Mouse (Mus musculus): Measurements from ENCODE around the gene Aig1.

Gene Aig1

DNA sequence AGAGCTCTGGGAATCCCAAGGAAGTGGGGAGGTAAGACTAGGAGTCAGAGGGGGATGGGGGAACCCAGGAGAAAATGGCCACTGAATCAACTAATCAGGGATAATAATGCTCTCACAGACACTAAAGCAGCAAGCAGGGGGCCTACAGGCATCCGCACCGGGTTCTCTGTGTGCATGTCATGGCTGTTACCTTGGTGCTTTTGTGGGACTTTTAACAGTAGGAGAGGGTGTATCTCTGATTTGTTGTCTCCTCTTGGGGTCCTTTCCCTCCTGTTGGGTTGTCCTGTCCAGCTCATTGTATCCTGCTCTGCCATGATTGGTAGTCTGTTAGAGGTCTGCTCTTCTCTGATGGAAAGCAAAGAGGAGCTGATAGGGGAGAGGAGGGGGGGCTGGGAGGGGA lies 19.6 kb downstream of the Aig1 start:
- no peak for DNase-seq (ENCODE audit: low read depth, low spot score)

- DNase-seq (ENCODE audit: low read depth, low spot score), result no peak
Measured at GRCm38 (mm10) chr10:13844864-13845263, 23.9 kb downstream of the Aig1 start.

- no peak for DNase-seq (ENCODE audit: low read depth, low spot score)
Measured at GRCm38 (mm10) chr10:13843746-13844145, 25.0 kb downstream of the Aig1 start.

DNA sequence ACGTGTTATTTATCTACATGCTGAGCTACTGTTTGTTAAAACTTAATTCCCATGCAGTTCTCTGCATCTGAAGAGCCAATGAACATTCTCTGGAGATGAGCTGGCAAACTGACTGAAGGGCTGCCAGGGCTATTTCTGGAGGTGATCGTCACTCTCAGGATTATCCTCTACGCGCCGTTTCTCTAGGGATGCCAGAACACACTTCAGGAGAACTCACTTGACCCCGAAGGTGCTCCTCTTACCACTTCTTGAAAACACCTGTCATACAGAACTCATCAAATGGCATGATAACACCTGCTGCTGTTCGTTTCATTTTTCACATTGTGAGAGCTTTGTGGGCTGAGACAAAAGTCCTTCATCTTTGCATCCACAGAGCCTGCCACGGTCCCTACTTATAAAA lies 25.9 kb downstream of the Aig1 start:
- no peak for DNase-seq (ENCODE audit: low read depth, low spot score)

GRCm38 (mm10) chr10:13838511-13839126 lies 30.2 kb downstream of the Aig1 start:
- no peak for DNase-seq (ENCODE audit: low read depth, low spot score)

DNA sequence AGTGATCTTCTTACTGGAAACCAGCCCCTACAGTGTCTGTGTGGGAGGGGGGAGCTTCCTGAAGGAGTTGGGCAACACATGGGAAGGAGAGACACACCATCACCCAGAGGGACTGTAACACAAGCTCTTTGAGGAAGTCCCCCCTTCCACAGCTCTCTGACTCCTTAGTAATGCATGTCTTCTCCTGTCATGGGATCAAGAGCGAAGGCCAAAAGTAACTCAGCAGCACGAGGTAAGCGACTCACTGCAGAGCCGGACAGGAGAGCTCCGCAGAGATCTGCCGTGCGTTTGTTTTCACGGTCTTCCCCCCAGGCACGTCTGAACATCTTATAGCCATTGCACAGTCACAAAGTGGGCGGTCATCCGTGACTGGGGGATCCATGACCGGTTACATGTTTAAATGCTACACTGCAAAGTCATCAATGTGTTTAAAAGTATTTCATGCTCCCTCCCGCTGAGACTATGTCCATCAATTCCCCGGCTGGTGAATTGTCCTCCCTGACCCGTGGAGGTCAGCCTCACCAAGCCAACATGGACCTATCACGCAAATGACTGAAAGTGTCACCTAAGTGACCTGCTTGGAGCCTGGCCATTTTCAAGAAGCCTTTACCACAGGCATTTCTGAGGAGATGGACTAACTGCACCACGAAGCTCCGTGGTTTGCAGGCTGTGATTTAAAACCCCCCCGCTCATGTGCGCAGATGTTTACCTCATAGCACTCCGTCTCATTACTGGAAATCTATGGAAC lies 30.9 kb downstream of the Aig1 start:
- DNase-seq (ENCODE audit: low read depth, low spot score), result no peak

GRCm38 (mm10) chr10:13836956-13837355 lies 31.8 kb downstream of the Aig1 start:
- no peak for DNase-seq (ENCODE audit: low read depth, low spot score)

DNA sequence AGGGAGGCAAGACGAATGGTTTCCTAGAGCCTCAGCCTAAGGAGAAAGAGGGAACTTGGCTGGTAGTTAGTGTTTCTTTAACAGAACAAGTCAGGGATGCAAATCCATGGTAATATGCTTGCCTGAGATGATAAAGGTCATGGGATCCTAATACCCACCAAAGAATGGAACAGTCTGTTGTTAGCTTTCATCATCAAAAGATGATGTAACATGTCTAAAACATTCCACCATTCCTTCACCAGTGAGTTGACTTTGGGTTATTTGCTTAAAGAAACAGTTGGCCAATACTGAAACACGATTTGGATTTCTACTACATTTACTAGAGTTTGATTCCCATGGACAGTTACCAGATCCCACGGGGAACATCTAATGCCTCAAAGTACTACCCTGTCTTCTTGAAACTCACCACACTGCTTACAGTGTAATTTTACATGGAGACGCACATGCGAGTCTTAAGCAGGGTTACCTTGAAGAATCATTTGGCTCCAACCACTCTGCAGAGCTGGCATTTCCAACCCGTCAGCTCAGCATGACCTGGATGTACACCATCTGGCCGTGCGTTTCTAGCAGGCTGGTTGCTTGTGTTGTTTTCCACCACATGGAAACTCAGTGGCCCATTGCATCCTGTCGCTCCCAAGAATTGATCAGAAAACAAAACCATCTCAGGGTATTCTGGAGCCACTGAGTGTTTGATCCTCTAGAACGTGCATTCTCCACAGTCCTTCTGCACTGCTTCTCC lies 32.9 kb downstream of the Aig1 start:
- DNase-seq (ENCODE audit: low read depth, low spot score), result peak; percentile 15

DNA sequence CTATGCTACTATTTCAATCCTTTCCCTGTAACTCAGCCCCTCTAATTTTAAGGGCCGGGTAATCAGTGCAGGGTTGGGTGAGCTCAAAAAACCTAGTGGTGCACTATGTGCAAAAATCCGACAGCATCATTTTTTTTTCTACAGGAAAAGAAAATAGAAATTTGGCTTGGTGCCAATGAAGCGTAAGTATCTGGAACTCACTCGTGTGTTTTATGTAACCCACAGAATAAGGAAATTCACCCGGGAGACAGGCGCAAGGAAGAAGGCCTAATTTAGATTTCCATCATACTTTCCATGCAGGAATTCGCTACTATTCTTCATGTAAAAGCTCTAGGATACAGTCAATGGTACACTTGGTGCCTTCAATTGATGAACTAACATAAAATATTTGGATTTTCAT lies 34.7 kb downstream of the Aig1 start:
- no peak for DNase-seq (ENCODE audit: low read depth, low spot score)

DNA sequence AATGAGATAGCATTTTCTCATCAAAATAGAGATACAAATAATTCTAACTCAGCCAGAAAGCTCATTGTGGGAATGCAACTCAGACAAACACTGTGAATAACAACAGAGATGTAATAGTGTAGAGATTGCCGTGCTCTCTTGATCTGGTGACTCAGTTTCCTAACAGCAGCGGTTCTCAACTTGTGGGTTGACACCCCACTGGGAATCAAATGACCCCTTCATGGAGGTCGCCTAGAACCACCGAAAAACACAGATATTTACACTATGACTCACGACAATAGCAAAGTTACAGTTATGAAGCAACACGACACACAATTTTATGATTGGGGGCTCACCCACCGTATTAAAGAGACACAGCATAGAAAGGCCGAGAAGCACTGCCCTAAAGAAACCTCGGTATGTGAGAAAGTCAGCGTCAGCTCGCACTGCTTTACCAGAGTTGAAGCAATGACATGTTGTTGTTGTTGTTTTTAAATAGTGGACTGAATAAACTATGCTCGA lies 35.7 kb downstream of the Aig1 start:
- peak; percentile 64 for DNase-seq (ENCODE audit: low read depth, low spot score)

DNA sequence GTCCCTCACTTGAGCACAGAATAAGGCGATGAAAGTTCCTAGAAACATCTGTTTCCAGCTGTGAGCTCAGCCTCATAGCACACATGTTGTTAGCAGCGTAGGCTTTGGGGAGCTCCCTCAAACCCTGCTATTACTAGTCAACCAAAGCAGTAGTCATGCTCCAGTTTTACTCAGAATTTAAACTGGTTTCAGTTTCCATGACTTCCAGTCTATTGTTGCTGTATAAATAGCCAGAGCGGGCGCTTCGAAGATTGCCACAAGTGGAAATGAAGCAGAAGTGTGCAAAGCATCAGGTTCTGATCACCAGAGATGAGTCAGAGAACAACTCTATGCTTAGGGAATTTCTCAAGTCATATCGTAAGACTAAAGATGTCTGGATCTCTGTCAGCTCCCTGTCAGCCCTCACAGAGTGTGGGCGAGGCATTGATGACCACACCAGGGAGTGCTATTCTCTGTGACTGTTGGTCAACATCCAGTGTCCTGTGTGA lies 36.2 kb downstream of the Aig1 start:
- peak; percentile 87 for DNase-seq (ENCODE audit: low read depth, low spot score)

DNA sequence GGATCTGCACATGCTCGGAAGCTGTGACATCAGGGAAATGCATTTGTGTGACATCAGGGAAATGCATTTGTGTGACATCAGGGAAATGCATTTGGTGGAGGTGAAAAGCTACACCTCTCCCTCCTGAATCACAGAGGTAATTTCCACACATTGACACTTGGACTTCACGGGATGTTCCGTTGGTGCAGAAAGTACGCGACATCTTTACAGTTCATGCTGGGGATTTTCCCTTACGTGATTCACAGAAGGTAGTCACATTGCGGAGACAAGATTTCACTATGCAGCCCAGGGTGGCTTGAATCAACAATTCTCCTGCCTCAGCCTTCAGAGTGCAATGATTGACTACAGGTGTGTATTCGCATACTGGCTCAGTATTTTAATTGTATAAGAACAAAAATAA lies 41.6 kb downstream of the Aig1 start:
- DNase-seq (ENCODE audit: low read depth, low spot score), result no peak

GRCm38 (mm10) chr10:13813591-13813990 lies 55.2 kb downstream of the Aig1 start:
- DNase-seq (ENCODE audit: low read depth, low spot score), result no peak

- DNase-seq (ENCODE audit: low read depth, low spot score), result no peak
Measured at GRCm38 (mm10) chr10:13808291-13808690, 60.5 kb downstream of the Aig1 start.

DNA sequence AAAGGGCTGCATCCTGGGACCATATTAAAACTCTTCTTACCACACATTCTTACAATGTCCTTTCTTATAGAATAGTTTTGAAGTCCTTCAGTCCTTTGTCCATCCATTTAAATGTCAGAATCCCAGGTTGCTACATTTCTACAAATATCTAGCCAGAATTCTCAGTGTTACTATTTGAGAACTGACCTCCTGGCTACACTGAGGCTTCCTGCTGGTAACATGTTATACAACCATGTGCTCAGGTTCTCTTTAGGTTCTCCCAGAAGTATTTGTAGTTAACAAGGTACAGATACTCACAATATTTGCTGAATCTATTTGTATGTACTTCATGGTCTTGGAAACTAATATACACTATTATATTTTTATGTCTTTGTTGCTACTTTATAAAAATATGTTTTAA lies 62.0 kb downstream of the Aig1 start:
- DNase-seq (ENCODE audit: low read depth, low spot score), result no peak

DNA sequence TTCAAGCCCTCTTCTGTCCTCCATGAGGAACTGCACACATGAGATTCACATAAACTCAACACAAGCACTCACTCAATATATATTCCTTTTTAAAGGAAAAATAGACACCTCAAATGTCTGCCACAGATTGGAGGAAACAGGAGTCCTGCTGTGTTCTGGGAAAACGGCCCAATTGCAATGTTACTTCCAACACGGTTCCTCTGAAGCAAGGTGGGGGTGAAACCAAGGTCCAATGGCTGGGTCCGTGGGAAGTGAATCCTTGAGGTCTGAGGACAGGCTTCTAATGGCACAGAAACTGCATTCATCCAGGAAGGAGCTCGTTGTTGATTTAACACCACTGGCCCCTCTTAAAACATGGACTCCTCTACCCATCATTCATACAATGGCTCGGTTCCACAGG lies 67.5 kb downstream of the Aig1 start:
- DNase-seq (ENCODE audit: low read depth, low spot score), result no peak

- peak; percentile 25 for DNase-seq (ENCODE audit: low read depth, low spot score)
Measured at GRCm38 (mm10) chr10:13793458-13793857, 75.3 kb downstream of the Aig1 start.

DNA sequence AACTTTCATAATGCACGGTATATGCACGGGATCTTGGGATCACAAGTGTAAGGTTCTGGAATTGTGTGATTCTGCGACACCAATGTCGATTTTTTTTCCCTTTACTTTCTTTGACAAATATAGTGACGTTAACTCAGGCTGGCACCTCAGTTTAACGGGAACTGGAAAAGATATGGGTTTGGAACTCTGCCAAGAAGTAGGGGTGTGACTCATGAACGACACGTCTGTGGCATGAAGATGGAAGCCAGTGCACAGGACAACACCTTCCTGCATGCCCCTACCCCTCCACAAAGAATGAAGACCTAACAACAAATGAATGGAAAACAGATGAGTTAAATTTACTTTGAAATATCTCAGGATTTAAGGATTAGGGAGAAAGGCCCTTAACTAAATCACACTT lies 76.0 kb downstream of the Aig1 start:
- no peak for DNase-seq (ENCODE audit: low read depth, low spot score)

DNA sequence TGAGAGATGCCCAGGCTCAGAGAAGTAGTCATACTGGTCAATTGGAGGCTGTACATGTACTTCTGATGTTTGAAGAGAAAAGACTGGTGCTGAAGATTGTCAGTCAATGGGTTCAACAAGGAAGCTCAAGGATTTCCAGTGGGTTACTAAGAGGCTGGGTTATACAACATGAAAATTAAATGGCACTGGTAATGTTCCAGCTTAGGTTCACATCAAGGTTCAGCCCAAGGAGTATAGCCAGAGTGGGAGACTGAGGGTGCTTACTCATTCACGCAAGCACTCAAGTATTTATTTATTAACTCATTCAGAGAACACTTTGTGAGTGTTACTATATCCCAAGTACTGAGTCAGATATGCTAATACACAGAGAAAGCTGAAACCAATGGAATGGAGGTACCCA lies 79.2 kb downstream of the Aig1 start:
- DNase-seq (ENCODE audit: low read depth, low spot score), result no peak

- DNase-seq (ENCODE audit: low read depth, low spot score), result peak; percentile 55
Measured at GRCm38 (mm10) chr10:13788057-13788456, 80.7 kb downstream of the Aig1 start.

GRCm38 (mm10) chr10:13782774-13783173 lies 86.0 kb downstream of the Aig1 start:
- peak; percentile 67 for DNase-seq (ENCODE audit: low read depth, low spot score)

DNA sequence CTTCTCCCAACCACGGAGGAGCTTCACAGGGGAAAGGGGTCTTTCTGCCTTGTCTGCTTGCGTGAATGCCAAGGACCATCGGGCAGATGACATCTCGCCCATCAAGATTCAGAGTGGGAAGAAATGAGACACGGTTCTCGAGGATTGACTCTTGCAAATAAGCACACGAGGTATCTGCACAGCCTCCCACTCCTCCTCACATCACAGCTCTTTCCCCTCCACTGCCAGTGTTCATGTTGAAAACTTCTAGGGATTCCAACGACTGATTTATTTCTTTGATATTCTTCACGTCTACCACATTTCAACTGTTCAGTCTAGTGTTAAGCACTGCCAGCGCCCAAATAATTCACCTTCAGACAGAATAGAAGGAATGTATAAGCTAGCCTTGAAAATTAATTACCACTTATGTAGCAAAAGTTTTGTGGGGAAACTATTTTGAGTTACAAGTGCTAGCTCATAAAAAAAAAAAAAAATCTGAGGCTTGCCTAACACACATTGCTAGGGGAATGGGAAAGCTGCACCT lies 86.5 kb downstream of the Aig1 start:
- no peak for DNase-seq (ENCODE audit: low read depth, low spot score)
